Mouse (Mus musculus): ENCODE results near the gene Asl.

DNA sequence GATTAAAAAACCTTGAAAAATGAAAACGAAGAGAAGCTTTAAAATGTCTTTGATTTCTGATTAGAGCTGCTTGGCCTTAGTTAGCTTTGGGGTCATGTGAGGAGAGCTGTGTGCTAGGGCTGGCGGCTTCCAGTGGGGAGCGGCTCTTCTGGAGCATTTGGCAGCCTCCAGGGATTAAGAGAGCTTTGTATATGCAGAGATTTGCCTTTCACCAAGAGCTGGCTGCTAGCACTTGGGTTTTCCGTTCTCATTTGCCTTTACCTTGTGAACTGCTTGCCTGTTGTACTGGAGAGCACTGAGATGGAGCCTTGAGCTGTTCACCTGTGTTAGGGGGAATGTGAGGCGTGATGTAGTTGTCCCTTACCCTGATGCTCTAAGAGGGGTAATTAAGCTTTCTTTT lies 23.5 kb upstream of the Asl start:
- TF ChIP-seq HCFC1 (IDR thresholded peaks at IDR 0.05; ENCODE audit: borderline replicate concordance, insufficient read depth, low read length), result no peak
- no peak for TF ChIP-seq MAFK (IDR thresholded peaks at IDR 0.05; ENCODE audit: insufficient read depth, low read depth, low read length)
- no peak for TF ChIP-seq ZNF384 (IDR thresholded peaks at IDR 0.05; ENCODE audit: low read depth, low read length)

All from ES-E14 (cell line).